Mouse (Mus musculus) midbrain, embryonic 14.5 days (tissue): ENCODE results near the gene Arhgef38. TPM values are rescaled to one million over a fixed set of nuclear protein-coding genes. Genes with fewer than 3 reads are reported as not detected.

Source experiments
- ATAC-seq: fragments of 200-750 bp; cut with Nextera tagmentation; 2 replicates; pipeline ENCODE4 v1.8.0; 2017; ENCODE audit warnings: moderate number of reproducible peaks, moderate library complexity; ENCODE audit not compliant: low FRiP score, low TSS enrichment
- DNase-seq: peaks from one replicate; pipeline ENCODE4 v3.0.0-alpha.2; 2015
- H3K27ac ChIP-seq: fragments of 300-500 bp; sonication (generic); replicated peaks from 2 replicates; pipeline ENCODE4 v1.5.1; 2014; ENCODE audit warnings: mild to moderate bottlenecking, low read depth, low read length, moderate library complexity
- H3K27me3 ChIP-seq: fragments of 300-500 bp; sonication (generic); 2 replicates; pipeline ENCODE4 v1.6.1; 2014; ENCODE audit warnings: low read length, control low read depth, mixed read lengths; ENCODE audit not compliant: control insufficient read depth, insufficient read depth
- H3K36me3 ChIP-seq: fragments of 300-500 bp; sonication (generic); 2 replicates; pipeline ENCODE4 v1.6.1; 2014; ENCODE audit warnings: low read length, control low read depth; ENCODE audit not compliant: control insufficient read depth, insufficient read depth
- H3K4me1 ChIP-seq: fragments of 300-500 bp; sonication (generic); 2 replicates; pipeline ENCODE4 v1.6.1; 2014; ENCODE audit warnings: mild to moderate bottlenecking, antibody characterized with exemption, low read length, control low read depth; ENCODE audit not compliant: control insufficient read depth, insufficient read depth
- H3K4me2 ChIP-seq: fragments of 300-500 bp; sonication (generic); 2 replicates; pipeline ENCODE4 v1.6.1; 2014; ENCODE audit warnings: mild to moderate bottlenecking, low read length, moderate library complexity
- H3K4me3 ChIP-seq: fragments of 300-500 bp; sonication (generic); replicated peaks from 2 replicates; pipeline ENCODE4 v1.5.1; 2014; ENCODE audit warnings: low read depth, low read length
- H3K9ac ChIP-seq: fragments of 300-500 bp; sonication (generic); replicated peaks from 2 replicates; pipeline ENCODE4 v1.6.1; 2014; ENCODE audit warnings: mild to moderate bottlenecking, low read length, moderate library complexity
- H3K9me3 ChIP-seq: fragments of 300-500 bp; sonication (generic); 2 replicates; pipeline ENCODE4 v1.6.1; 2016; ENCODE audit warnings: low read length, control low read depth, mixed read lengths; ENCODE audit not compliant: control insufficient read depth
- WGBS: fragments of 180-500 bp; shearing (Covaris S2); extraction: QIAGEN DNeasy Blood & Tissue Kit; methylation state at CpG from one replicate; pipeline ENCODE4 v1.1.7; 2014; 5-methylcytosine and 5-hydroxymethylcytosine counted together
- polyA plus RNA-seq: library from polyadenylated mRNA; unstranded; fragments of >200 nt; fragmentation: Nextera tagmentation; extraction: Ambion mirVana; gene quantifications from 2 replicates; pipeline ENCODE4 v1.2.1, GENCODE M21; 2014

The Arhgef38 gene
- polyA plus RNA-seq, 1 experiment from 2014 or later = 0.16 TPM

- Histone ChIP-seq H3K9ac (no peak overlapping the region), H3K27me3 (no peaks in the 10 kb centered on the region), H3K9me3 (no peaks in the 10 kb centered on the region), H3K4me3 (no peak overlapping the region), H3K36me3 (no peaks in the 10 kb centered on the region), H3K4me1 (no peaks in the 10 kb centered on the region), H3K4me2 (no peak overlapping the region), H3K27ac (no peak overlapping the region)
- ATAC-seq (no peak), DNase-seq (no peak)
- 91% methylated on average over 3 of the region's 3 CpGs for WGBS
Measured at GRCm38 (mm10) chr3:133187524-133187923, 47.2 kb downstream of the Arhgef38 start.

GRCm38 (mm10) chr3:133176033-133176750 is 58.6 kb downstream of the Arhgef38 start:
- 74% methylated on average over 12 of the region's 12 CpGs for WGBS
- Histone ChIP-seq H3K4me1 (no peaks in the 10 kb centered on the region), H3K4me2 (no peak overlapping the region), H3K27me3 (no peaks in the 10 kb centered on the region), H3K4me3 (no peak overlapping the region), H3K27ac (no peak overlapping the region), H3K9ac (no peak overlapping the region), H3K9me3 (no peaks in the 10 kb centered on the region), H3K36me3 (no peaks in the 10 kb centered on the region)
- no peak for DNase-seq
- no peak for ATAC-seq

DNA sequence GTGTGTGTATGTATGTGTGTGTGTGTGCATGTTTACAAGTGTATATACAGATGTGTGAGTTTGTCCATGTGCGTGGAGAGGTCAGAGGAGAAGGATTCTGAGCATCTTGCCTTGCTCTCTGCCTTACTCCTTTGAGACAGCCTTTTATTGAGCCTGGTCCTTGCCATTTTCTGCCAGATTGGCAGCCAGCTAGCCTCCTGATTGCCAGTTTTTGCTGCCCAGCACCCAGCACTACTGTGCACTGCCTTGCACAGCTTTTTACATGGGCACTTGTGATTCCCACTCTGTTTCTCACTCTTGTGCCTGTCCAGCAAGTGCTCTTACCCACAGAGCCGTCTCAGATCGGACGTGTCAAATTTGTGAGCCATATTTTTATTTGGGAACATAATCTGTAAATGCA is 62.5 kb downstream of the Arhgef38 start:
- no peaks in the 10 kb centered on the region for H3K36me3 ChIP-seq
- no peaks in the 10 kb centered on the region for H3K9me3 ChIP-seq
- ATAC-seq = no peak
- H3K4me3 ChIP-seq = no peak overlapping the region
- DNase-seq = no peak
- WGBS = 93% methylated on average over 4 of the region's 4 CpGs
- no peaks in the 10 kb centered on the region for H3K27me3 ChIP-seq
- H3K4me2 ChIP-seq = no peak overlapping the region
- no peak overlapping the region for H3K27ac ChIP-seq
- H3K9ac ChIP-seq = no peak overlapping the region
- H3K4me1 ChIP-seq = no peaks in the 10 kb centered on the region

DNA sequence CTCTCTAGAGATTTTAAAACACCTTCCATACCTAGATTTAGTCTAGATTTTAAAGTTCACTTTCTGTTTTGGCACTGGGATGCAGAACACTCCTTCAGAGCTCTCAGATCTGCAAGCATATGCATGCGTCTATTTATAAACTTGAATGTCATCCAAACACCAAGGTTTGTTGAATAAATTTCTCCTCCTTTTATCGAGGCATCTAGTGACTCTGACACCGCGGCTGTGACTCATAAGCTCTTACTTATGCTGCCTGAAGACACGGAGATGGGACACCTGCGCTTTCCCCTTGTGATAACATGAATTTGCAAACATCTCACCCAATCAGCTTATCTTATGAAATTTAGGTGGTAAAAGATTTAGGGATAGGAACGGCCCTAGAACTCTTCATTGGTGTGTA is 65.0 kb downstream of the Arhgef38 start:
- Histone ChIP-seq H3K9ac (no peak overlapping the region), H3K4me3 (no peak overlapping the region), H3K36me3 (no peaks in the 10 kb centered on the region), H3K27me3 (no peaks in the 10 kb centered on the region), H3K9me3 (no peaks in the 10 kb centered on the region), H3K4me1 (no peaks in the 10 kb centered on the region), H3K4me2 (no peak overlapping the region), H3K27ac (no peak overlapping the region)
- ATAC-seq (no peak), DNase-seq (no peak)
- 86% methylated on average over 7 of the region's 7 CpGs for WGBS

- Histone ChIP-seq H3K4me1 (peaks cover 7% of the 10 kb centered on the region; the same call in 1 of the 2 replicates), H3K9ac (no peak overlapping the region), H3K27ac (no peak overlapping the region), H3K27me3 (no peaks in the 10 kb centered on the region), H3K4me3 (no peak overlapping the region), H3K9me3 (no peaks in the 10 kb centered on the region), H3K4me2 (no peak overlapping the region), H3K36me3 (no peaks in the 10 kb centered on the region)
- DNase-seq = no peak
- no peak for ATAC-seq
- 90% methylated on average over 6 of the region's 6 CpGs for WGBS
Measured at GRCm38 (mm10) chr3:133167550-133167949, 67.2 kb downstream of the Arhgef38 start.

DNA sequence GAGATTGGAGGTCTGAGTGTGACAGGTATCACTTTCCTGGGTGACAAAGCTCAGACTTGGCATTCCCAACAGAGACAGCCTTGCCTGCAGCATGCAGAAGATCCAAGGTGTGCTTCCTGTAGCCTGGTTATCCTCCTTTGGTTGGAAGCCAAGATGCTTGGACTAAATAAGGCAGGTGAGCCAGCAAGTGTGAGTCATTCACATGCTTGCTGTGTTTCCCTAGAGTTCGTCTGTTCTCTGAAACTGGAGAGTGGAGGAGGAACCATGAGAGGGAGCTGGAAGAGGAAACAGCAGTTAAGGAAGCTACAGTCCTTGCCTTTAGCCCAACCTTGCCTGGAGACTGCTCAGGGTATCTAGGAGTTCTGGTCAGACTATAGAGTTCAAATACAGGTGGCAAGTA is 69.6 kb downstream of the Arhgef38 start:
- H3K4me1 ChIP-seq = peaks cover 7% of the 10 kb centered on the region; the same call in 1 of the 2 replicates
- ATAC-seq = no peak
- H3K4me2 ChIP-seq = no peak overlapping the region
- H3K27me3 ChIP-seq = no peaks in the 10 kb centered on the region
- DNase-seq = no peak
- 53% methylated on average over 1 of the region's 1 CpGs for WGBS
- no peak overlapping the region for H3K4me3 ChIP-seq
- H3K9me3 ChIP-seq = no peaks in the 10 kb centered on the region
- no peaks in the 10 kb centered on the region for H3K36me3 ChIP-seq
- no peak overlapping the region for H3K9ac ChIP-seq
- no peak overlapping the region for H3K27ac ChIP-seq

DNA sequence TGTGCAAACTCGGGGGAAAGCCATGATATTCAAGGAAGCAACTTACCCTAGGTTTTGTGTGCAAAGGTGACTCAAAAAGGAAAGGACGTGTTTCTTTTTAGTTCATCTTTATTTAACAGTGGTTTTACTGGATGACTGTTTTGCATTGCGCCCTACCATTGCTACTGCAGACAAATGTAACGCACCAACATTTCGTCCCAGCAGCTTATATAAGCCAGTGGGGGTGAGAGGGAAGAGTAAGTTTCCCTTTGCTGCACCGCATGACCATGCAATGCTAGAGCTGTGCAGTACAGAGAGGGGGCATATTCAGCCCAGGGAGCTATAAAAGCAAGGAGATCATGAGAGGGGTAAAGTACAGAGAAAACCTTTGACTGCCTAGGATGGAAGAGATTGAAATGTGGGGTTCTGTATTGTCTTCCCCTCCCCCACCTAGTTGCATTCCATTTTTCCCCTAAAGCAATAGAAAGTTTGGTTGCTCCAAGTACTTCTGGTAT is 70.8 kb downstream of the Arhgef38 start:
- Histone ChIP-seq H3K9ac (no peak overlapping the region), H3K4me1 (peaks cover 7% of the 10 kb centered on the region; the same call in 1 of the 2 replicates), H3K27ac (0 out of 2 replicates have a peak overlapping the region, but pooled peaks have one; percentile 13), H3K4me2 (no peak overlapping the region), H3K27me3 (no peaks in the 10 kb centered on the region), H3K36me3 (no peaks in the 10 kb centered on the region), H3K9me3 (no peaks in the 10 kb centered on the region), H3K4me3 (no peak overlapping the region)
- ATAC-seq (no peak), DNase-seq (no peak)
- 88% methylated on average over 6 of the region's 6 CpGs for WGBS

GRCm38 (mm10) chr3:133163174-133163573 is 71.6 kb downstream of the Arhgef38 start:
- Histone ChIP-seq H3K9ac (no peak overlapping the region), H3K27ac (peak overlapping the region; percentile 41; the same call in 1 of the 2 replicates), H3K27me3 (no peaks in the 10 kb centered on the region), H3K36me3 (no peaks in the 10 kb centered on the region), H3K9me3 (no peaks in the 10 kb centered on the region), H3K4me2 (no peak overlapping the region), H3K4me1 (peaks cover 7% of the 10 kb centered on the region; the same call in 1 of the 2 replicates), H3K4me3 (no peak overlapping the region)
- ATAC-seq (peak; percentile 79; the same call in 1 of the 2 replicates), DNase-seq (peak; percentile 80)
- 36% methylated on average over 7 of the region's 7 CpGs for WGBS

DNA sequence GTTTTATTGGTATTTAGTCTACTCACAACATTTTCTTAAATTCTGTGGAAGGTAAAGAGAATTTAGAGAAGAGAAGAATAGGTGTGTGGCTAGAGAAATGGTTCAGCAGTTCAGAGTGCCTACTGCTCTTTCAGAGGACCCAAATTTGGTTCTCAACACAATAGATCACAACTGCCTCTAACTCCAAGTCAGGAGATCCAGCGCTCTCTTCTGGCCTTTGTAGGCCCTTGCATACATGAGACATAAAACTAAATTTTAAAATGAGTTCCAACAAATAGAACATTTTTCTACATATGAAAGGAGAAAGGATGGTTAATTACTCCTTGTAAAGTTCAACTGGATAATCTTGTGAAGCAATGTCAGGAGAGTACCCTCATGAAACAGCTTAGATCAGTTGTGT is 73.3 kb downstream of the Arhgef38 start:
- no peak for ATAC-seq
- Histone ChIP-seq H3K27ac (no peak overlapping the region), H3K9me3 (no peaks in the 10 kb centered on the region), H3K9ac (no peak overlapping the region), H3K4me1 (peaks cover 7% of the 10 kb centered on the region; the same call in 1 of the 2 replicates), H3K27me3 (no peaks in the 10 kb centered on the region), H3K4me3 (no peak overlapping the region), H3K4me2 (no peak overlapping the region), H3K36me3 (no peaks in the 10 kb centered on the region)
- WGBS = 86% methylated on average over 1 of the region's 1 CpGs
- DNase-seq = no peak
